Mouse (Mus musculus): ENCODE measurements around the gene Gm7030.
"Not testable (repeated sequence)": the region's sequence is repeated elsewhere in the genome, so short reads cannot be mapped to it uniquely, and the experiment has no call there.

Gm7030 gene

DNA sequence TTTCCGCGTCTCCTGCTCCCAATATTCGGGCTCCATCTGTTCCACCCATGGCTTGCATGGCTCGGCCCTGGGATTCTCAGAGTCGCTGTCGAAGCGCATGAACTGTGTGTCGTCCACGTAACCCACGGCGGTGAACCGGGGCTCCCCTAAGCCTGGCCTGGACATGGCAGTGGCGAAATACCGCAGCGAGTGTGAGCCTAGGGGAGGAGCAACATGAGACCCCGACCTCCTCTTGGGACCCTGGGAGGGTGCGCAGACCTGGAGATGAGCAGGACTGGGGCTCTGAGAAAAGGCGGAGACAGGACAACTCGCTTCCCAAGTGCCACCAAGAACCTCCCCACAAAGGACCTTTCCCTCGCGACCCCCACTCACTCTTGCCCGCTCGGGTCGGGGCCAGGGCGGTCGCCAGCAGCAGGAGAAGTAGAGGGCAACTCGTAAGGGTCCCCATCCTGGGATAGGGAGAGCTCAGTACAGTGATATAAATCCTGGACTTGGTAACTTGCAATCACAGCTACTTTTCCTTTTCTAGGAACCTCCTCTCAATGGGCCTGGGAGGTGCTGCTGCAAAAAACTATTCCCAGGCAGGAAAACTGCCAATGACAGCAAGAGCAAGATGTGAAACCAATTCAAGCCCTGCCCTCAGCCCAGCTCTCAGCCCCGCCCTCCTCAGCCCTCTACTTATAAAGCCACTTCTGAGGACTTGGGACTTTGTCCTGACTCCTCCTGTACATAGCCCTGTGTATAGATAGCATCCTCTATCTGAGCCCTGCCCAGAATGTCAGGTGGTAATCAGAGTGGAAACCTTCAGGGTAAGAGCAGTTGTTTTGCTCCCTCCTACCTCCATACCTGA, at the start of gene Gm7030:
Gene Gm7030 (minus strand): TSS at position 458 of the 850 bp plus-strand sequence.
- DNase-seq: peak; percentile 58 to 66

DNA sequence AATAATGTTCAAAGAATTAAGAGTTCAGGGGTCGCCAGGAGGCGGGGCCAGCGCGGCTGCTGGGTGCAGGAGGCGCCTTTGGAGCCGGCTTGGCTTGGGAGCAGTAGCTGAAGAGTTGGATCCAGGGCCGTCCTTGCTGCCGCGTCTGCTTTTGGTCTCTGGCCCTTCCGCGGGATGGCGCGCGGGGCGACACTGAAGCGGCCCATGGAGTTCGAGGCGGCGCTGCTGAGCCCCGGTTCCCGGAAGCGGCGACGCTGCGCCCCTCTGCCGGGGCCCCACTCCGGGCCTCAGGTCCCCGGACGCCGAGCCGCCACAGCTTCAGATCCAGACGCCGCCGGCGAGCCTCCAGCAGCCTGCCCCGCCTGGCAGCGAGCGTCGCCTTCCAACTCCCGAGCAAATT, 49.7 kb upstream of the Gm7030 start:
- not testable (repeated sequence) for DNase-seq

DNA sequence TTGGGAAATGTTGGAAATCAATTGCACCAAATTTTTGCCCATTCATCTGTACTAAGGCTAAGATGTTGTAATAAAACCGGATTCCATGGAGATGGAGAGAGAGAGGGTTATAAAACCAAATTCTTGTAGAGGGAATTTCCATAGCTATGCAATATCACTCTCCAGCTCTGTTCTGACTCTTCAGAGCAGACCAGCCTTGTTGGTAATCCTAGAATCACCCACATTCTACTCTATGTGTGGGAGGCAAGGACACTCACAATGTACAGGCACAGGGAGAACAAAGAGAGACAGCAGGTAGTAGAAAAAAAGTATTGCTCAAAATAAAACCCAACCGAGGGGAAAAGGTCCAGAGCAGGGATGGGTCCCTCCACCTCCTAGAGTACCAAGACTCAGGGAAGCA, 46.9 kb upstream of the Gm7030 start:
- DNase-seq: not testable (repeated sequence)

- DNase-seq: no peak
These were observed 41.1 kb upstream of the Gm7030 start for GRCm38 (mm10) chr17:36170287-36170814.

GRCm38 (mm10) chr17:36169753-36170152, 40.5 kb upstream of the Gm7030 start:
- DNase-seq: no peak

DNA sequence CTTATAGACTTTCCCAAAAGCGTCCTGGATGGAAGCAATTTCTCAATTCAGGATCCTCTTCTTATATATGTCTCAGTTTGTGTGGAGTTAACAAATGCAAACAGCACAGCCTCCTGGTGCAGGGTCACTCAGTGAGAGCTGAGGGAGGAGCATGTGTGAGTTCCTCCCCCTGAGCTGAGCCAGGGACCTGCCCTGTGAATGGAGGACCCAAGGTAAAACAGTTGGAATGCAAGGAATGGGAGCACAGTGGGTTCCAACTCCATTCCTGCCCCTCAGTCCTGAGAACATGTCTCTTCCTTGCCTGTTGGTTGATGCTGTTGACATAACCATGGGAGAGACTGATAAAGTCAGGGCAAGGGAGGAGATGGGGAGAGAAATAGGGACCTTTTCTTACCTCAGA, 39.9 kb upstream of the Gm7030 start:
- not testable (repeated sequence) for DNase-seq

DNA sequence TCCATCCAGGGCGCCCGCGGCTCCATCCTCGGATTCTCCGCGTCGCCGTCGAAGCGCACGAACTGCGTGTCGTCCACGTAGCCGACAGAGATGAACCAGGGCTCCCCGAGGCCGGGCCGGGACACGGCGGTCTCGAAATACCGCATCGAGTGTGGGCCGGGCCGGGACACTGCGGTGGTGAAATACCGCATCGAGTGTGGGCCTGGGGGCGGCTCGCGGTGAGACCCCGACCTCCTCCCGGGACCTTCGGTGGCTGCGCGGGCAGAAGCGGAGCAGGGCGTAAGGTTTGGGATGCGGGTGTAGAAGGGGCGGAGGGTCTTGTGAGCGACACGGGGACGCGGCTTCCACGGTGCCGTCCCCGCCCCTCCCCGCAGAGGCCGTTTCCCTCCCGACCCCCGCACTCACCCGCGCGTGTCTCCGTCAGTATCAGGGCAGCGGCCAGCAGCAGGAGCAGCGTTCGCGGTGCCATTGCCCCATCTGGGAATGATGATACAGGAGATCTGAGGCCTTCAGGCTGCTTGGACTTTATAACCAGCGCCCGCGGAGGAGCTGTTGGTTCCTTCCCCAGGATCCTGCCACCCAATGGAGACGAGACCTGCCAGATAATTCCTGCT, 38.9 kb upstream of the Gm7030 start, which contains the start of gene Gm8909:
Gene Gm8909 (minus strand): TSS at position 499 of the 614 bp plus-strand sequence.
- no peak for DNase-seq

- DNase-seq: no peak
These were observed 38.2 kb upstream of the Gm7030 start for GRCm38 (mm10) chr17:36167306-36168038.

GRCm38 (mm10) chr17:36166901-36167300, 37.7 kb upstream of the Gm7030 start:
- not testable (repeated sequence) for DNase-seq

DNA sequence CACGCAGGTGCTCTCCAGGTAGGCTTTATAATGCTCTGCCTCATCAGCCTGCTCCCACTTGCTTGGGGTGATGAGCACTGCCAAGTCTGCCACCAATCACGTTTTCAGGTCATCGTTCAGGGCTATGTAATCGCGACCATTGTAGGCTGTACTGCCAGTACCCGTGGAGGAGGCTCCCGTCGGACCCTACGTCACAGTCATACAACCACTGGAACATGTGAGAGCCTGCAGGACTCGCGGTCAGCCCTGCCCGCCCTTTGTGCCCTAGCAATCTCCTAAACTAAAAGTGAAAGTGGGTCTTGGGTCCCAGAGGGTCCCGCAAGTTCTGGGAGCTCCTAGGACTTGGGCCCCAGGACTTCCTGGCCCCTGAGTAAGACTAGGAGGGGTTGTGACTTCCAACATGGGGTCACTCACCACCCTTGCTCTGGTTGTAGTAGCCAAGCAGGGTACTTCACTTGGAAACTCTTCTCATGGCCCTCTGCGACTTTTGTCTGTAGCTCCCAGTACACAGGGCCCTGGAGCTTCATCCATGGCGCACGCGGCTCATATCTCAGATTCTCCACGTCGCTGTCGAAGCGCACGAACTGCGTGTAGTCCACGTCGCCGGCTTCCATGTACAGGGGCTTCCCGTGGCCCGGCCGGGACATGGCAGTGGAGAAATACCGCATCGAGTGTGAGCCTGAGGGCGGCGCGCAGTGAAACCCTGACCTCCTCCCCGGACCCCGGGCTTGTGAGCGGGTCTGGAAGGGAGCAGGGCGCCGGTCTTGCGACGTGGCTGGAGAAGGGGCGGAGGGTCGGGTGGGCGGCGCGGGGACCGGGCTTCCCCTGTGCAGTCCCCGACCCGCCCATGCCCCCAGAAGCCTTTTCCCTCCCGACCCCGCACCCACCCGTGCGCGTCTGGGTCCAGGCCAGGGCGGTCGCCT, 32.2 kb upstream of the Gm7030 start:
- no peak for DNase-seq

GRCm38 (mm10) chr17:36158264-36158663, 29.0 kb upstream of the Gm7030 start:
- DNase-seq: not testable (repeated sequence)

GRCm38 (mm10) chr17:36157782-36158181, 28.6 kb upstream of the Gm7030 start:
- DNase-seq: not testable (repeated sequence)

GRCm38 (mm10) chr17:36154271-36155149, 25.3 kb upstream of the Gm7030 start:
- no peak for DNase-seq

DNA sequence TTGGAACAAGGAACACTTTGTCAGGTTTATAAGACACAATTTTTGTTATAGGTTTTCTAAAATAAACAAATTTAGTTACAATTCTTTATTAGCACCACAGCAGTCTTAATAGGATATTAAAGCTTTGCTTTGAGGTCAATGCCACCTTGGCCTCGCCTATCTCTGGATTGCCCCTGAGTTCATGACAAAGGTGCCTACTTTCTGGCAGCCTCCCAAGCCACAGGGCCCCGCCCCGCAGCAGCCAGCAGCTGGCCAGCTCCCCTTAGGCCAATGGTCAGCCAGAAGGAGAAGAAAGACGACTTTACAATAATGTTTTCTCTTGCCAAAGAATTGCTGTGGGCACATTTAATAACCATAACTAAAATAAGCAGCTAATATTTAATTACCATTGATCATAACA, 22.0 kb upstream of the Gm7030 start:
- peak in 1 of 2 experiments; percentile 27 for DNase-seq

DNA sequence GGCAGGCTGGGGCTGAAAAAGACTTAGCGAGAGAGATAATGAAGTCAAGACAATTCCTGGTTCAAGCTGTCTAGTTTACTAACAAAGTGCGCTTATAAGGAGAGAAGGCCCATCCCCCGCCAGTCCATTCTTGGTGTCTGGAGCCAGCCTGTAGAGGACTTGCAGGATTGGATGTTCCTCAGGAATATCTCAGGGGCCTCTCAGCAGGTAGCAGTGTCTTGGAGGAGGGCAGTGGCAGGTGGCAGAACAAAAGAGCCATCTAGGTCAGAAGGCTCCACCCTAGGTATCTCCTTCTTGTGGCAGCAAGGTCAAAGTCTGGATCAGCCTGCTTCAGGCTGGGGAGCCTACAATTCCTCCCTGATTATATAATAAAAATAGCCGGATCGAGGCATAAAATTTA, 19.2 kb upstream of the Gm7030 start:
- DNase-seq: not testable (repeated sequence)

- not testable (repeated sequence) for DNase-seq
These were observed 17.7 kb upstream of the Gm7030 start for GRCm38 (mm10) chr17:36146937-36147336.

DNA sequence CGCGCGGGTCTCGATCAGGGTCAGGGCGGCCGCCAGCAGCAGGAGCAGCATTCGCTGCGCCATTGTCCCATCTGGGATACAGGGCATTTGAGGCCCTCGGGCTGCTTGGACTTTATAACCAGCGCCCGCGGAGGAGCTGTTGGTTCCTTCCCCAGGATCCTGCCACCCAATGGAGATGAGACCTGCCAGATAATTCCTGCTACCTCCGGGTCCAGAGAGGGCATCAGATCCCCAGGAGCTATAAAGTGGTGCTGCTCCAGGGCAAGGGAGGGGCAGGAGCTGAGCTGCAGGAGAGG, 16.6 kb upstream of the Gm7030 start:
- DNase-seq: not testable (repeated sequence)

DNA sequence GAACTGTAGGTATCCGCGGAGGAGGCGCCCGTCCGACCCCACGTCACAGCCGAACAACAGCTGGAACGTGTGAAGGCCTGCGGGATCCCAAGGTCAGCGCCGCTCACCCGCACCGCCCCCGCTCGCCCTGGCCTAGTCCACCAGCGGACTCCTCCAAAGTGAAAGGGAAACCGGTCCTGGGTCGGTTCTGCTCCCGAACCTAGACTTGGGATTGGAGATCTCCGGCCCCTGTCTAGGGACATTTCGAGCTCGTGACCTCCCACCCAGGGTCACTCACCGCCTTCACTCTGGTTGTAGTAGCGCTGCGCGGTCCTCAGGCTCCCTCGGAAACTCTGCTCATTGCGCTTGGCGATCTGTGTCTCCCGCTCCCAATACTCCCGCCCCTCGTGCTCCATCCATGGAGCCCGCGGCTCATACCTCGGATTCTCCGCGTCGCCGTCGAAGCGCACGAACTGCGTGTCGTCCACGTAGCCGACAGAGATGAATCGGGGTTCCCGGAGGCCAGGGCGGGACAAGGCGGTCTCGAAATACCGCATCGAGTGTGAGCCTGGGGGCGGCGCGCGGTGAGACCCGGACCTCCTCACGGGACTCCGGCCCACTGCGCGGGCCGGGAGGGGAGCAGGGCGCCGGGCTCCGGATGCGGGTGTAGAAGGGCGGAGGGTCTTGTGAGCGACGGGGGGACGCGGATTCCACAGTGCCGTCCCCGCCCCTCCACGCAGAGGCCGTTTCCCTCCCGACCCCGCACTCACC, 16.1 kb upstream of the Gm7030 start:
- no peak for DNase-seq

GRCm38 (mm10) chr17:36136299-36136848, 7.1 kb upstream of the Gm7030 start:
- DNase-seq: not testable (repeated sequence)

Data from kidney, adult 8-10 months (tissue).